Mouse (Mus musculus) CD4-positive helper T cell, adult 2 months (primary cell): ENCODE data around the gene Nhsl2.

Source experiments
- DNase-seq: peaks from one replicate; pipeline ENCODE4 v3.0.0-alpha.2; 2012; ENCODE audit warnings: low read depth, missing footprints, low spot score

The Nhsl2 gene

GRCm38 (mm10) chrX:101980586-101980985 is 131.4 kb downstream of the Nhsl2 start:
- no peak for DNase-seq

GRCm38 (mm10) chrX:101981450-101981849 is 132.3 kb downstream of the Nhsl2 start:
- DNase-seq: peak; percentile 10

GRCm38 (mm10) chrX:101983638-101984037 is 134.5 kb downstream of the Nhsl2 start:
- no peak for DNase-seq

GRCm38 (mm10) chrX:101986657-101987367 is 137.6 kb downstream of the Nhsl2 start:
- DNase-seq: no peak

DNA sequence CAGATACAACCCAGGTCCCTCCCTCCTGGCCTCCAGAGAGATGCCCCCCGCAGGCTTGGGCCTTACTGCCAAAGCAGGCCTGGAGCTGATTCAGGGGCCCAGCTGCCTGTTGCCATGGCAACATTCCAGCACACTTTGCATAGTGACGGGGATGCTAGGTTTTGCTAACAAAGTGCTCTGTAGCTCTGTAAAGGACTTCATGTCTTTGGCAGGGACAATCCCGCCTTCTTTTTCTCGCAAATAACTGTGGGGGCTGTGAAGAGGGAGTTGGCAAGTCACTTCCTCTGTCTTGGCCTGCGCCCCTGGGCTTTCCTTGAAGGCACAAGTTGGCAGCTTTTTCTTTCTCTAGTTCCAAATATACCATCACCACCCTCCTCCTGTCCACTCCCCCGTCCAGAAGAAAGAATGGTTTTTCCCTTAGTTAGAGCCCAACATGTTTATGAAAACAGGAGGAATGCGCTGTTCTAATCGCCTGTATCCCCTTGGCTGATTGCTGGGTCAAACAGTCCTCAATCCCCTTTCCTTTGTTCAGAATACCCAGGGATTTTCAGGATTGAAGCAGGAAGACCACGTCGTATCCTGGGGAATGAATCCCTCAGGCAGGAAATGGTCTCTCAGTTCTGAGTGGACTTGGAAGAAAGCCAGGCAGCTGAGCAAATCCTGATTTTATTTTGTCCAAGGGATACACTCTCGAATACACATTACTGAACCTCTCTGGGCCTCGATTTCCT is 144.8 kb downstream of the Nhsl2 start:
- DNase-seq: no peak

- no peak for DNase-seq
These were observed 147.5 kb downstream of the Nhsl2 start for GRCm38 (mm10) chrX:101996726-101997125.

DNA sequence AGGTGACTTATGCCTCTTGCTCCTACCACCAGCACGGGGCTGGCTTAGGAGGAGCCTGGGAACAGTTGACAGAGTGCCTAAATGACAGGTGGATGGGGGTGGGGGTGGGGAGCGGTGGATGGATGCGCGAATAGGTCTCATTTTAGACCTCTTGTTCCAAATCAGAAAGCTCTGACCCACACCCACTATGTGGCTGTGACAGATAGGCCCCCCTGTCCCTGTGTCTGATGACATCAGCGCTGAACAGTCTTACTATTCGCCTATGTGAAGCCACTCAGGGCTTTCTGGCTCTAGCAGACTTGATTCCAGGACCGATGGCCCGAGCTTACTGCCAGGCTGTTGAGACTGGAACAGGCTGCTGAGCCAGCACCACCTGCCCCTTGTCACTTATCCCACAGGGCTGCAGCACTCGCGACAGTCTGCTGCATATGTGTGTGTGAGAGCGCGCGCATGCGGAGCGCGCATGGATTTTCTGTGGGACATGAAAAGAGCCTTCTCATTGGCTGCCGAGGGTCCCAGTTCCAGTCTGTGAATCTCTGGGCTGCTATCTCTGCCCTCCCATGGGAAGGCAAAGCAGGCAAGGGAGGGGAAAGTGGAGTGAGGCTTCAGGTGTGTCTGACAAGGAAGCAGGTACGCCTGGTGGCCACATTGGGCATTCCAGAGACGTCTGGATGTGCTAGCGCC is 154.6 kb downstream of the Nhsl2 start:
- no peak for DNase-seq

- no peak for DNase-seq
These were observed 155.2 kb downstream of the Nhsl2 start for GRCm38 (mm10) chrX:102004370-102004769.

DNA sequence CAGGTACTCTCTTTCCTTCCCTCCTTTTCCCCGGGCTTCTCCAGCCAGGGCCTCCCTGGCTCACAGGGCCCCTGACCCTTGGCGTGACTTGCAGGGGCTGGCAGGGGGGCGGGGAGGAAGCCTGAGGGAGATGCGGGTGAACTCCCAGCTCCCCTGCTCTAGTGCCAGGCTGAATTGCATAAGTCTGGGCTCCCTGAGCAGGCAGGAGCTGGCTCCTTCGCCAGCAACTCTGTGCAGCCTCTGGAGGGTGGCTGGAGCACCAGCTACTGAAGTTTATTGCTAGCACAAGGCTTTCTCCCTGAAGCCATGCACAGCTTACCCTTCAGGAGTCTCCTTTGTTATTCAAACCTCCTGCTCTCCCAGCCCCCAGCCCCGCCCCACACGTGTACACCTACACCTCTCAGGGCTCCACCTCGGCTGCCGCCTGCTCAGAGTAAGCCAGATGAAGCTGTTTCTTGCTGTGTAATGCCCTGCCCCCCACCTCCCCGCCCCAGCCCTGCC is 156.0 kb downstream of the Nhsl2 start:
- no peak for DNase-seq

GRCm38 (mm10) chrX:102007935-102008334 is 158.8 kb downstream of the Nhsl2 start:
- DNase-seq: no peak

GRCm38 (mm10) chrX:102017213-102017923 is 168.2 kb downstream of the Nhsl2 start:
- DNase-seq: no peak

- no peak for DNase-seq
These were observed 169.7 kb downstream of the Nhsl2 start for GRCm38 (mm10) chrX:102018890-102019289.

DNA sequence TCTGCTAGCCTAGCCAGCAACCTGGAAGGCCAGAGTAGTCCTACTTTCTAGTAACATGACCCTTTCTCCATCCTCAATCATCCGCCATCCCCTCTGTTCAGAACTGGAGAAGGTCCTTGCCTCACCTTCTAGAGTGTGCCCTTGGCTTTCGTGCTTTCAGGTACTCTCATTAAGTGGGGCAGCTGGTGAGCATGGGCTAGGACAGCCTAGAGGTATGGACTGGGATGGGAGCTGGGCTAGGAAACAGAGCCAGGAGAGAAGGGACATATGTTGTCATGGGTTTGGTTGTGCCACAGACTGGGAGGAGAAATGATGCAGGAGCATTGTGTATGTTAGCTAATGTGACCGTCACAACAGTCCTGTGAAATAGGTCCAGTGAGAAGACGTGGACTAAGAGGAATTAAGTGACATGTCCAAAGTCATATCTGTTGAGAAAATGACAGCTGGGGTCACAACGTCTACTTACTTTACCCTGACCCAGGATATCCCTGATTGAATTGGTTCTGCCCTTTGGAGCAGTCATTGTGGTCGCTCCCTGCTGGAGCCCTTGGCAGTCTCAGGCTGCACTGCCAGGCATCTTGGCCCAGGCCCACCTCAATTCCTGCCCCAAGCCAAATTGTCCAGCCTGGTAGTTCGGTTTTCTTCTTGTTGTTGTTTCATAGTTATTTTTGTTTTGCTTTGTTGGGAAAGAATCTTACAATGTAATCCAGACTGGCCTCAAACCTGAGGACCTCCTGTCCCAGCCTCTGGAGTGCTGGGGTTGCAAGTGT is 170.5 kb downstream of the Nhsl2 start:
- no peak for DNase-seq

- DNase-seq: no peak
These were observed 175.8 kb downstream of the Nhsl2 start for GRCm38 (mm10) chrX:102024976-102025375.

DNA sequence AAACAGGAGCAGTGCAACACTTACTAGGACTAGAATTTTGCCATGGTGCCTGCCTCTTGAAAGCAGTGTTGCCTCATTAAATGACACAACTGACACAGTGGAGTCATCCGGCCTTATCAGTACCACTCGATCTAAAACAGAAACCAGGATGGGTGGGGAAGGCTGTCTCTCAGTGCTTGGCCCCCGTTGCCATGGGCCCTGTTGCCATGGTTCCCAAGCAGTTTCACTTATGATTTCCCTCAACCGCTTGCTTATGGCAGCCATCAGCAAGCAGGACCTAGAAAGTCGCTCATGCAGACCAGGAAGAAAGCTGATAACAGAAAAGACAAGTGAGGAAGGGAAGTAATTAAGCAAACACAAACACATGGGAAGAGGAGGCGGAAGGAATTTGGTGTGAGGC is 182.7 kb downstream of the Nhsl2 start:
- peak; percentile 89 for DNase-seq

DNA sequence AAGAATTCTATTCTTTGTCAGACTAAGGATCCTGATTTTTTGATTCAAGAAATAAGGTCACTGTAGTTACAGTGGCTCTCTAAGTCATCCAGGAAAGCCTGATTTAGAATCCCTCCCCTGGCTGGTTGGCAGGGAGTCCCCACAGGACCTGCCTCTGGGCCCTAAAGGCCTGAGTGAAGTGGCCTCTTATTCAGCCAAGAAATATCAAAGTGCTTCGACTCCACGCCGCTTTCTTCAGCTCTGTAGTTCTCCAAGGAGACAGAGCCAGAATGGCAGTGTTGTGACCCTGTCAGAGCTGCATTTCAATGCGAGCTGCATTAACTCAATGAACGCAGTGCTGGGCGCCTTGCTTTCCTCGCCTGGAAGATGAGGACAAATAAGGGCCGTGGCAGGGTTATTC is 183.2 kb downstream of the Nhsl2 start:
- DNase-seq: no peak

- DNase-seq: no peak
These were observed 184.4 kb downstream of the Nhsl2 start for GRCm38 (mm10) chrX:102033566-102033965.

GRCm38 (mm10) chrX:102035671-102036070 is 186.5 kb downstream of the Nhsl2 start:
- no peak for DNase-seq

DNA sequence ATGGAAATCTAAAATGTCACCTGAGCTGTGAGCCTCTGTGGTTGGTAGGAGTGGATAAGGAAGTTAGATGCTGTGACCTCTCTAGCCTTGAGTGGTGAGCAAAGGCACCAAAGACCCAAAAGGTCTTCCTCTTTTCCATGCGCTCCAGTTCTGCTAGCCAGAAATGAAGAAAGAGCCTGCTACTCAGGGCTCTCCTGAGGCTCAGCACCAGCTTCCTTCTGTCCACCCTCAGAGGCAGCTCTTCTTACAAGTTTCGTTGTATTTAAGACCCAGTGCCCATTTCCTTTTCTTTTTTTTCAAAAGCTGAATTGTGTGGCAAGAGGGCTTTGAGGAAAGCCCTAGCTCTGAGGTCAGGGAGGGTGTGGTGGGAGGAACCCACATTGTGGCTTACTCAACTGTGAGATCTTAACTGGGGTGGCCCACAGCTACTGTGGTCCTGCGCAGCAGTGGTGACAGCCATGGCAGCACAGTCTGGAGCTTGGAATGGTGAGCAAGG is 187.7 kb downstream of the Nhsl2 start:
- peak; percentile 59 for DNase-seq

- no peak for DNase-seq
These were observed 188.3 kb downstream of the Nhsl2 start for GRCm38 (mm10) chrX:102037506-102037905.

GRCm38 (mm10) chrX:102041562-102041961 is 192.4 kb downstream of the Nhsl2 start:
- no peak for DNase-seq
